Mouse (Mus musculus): Measurements from ENCODE around the gene Cadps.

Gene Cadps

GRCm38 (mm10) chr14:12822491-12823219 lies at the start of gene Cadps:
Gene Cadps (minus strand): TSS chr14:12823079.
- in situ Hi-C loops (cut with MseI, MboI), result no loop called here

GRCm38 (mm10) chr14:12869605-12870004 lies 46.7 kb upstream of the Cadps start:
- in situ Hi-C loops (cut with MseI, MboI), result no loop called here

- in situ Hi-C loops (cut with MseI, MboI), result no loop called here
Measured at GRCm38 (mm10) chr14:12865258-12865657, 42.4 kb upstream of the Cadps start.

GRCm38 (mm10) chr14:12843860-12844259 lies 21.0 kb upstream of the Cadps start:
- in situ Hi-C loops (cut with MseI, MboI), result no loop called here

- in situ Hi-C loops (cut with MseI, MboI), result no loop called here
Measured at GRCm38 (mm10) chr14:12839471-12839870, 16.6 kb upstream of the Cadps start.

GRCm38 (mm10) chr14:12838949-12839348 lies 16.1 kb upstream of the Cadps start:
- in situ Hi-C loops (cut with MseI, MboI), result no loop called here

- in situ Hi-C loops (cut with MseI, MboI), result no loop called here
Measured at GRCm38 (mm10) chr14:12838323-12838722, 15.4 kb upstream of the Cadps start.

GRCm38 (mm10) chr14:12837902-12838301 lies 15.0 kb upstream of the Cadps start:
- in situ Hi-C loops (cut with MseI, MboI), result no loop called here

GRCm38 (mm10) chr14:12823781-12824180 lies 902 bp upstream of the Cadps start:
- in situ Hi-C loops (cut with MseI, MboI), result no loop called here

GRCm38 (mm10) chr14:12821831-12822490 lies 918 bp downstream of the Cadps start:
- in situ Hi-C loops (cut with MseI, MboI), result no loop called here

- in situ Hi-C loops (cut with MseI, MboI), result no loop called here
Measured at GRCm38 (mm10) chr14:12821156-12821813, 1.6 kb downstream of the Cadps start.

GRCm38 (mm10) chr14:12820149-12820548 lies 2.7 kb downstream of the Cadps start:
- in situ Hi-C loops (cut with MseI, MboI), result no loop called here

GRCm38 (mm10) chr14:12818442-12818841 lies 4.4 kb downstream of the Cadps start:
- in situ Hi-C loops (cut with MseI, MboI), result no loop called here

- in situ Hi-C loops (cut with MseI, MboI), result no loop called here
Measured at GRCm38 (mm10) chr14:12812072-12812471, 10.8 kb downstream of the Cadps start.

GRCm38 (mm10) chr14:12802995-12803394 lies 19.9 kb downstream of the Cadps start:
- in situ Hi-C loops (cut with MseI, MboI), result no loop called here

GRCm38 (mm10) chr14:12801100-12801499 lies 21.8 kb downstream of the Cadps start:
- in situ Hi-C loops (cut with MseI, MboI), result no loop called here

- in situ Hi-C loops (cut with MseI, MboI), result no loop called here
Measured at GRCm38 (mm10) chr14:12798926-12799325, 24.0 kb downstream of the Cadps start.

- in situ Hi-C loops (cut with MseI, MboI), result no loop called here
Measured at GRCm38 (mm10) chr14:12784296-12784695, 38.6 kb downstream of the Cadps start.

- in situ Hi-C loops (cut with MseI, MboI), result no loop called here
Measured at GRCm38 (mm10) chr14:12780016-12780415, 42.9 kb downstream of the Cadps start.

- in situ Hi-C loops (cut with MseI, MboI), result no loop called here
Measured at GRCm38 (mm10) chr14:12777990-12778389, 44.9 kb downstream of the Cadps start.

GRCm38 (mm10) chr14:12768870-12769269 lies 54.0 kb downstream of the Cadps start:
- in situ Hi-C loops (cut with MseI, MboI), result no loop called here

- in situ Hi-C loops (cut with MseI, MboI), result no loop called here
Measured at GRCm38 (mm10) chr14:12753237-12753636, 69.6 kb downstream of the Cadps start.

- in situ Hi-C loops (cut with MseI, MboI), result no loop called here
Measured at GRCm38 (mm10) chr14:12751821-12752220, 71.1 kb downstream of the Cadps start.

All from mouse trophoblast stem cell (cell line).